Mouse (Mus musculus): Measurements from ENCODE around the gene Cpn1. TPM values are rescaled to one million over a fixed set of nuclear protein-coding genes. Genes with fewer than 3 reads are reported as not detected.

Gene Cpn1
- total RNA-seq (2023), result not detected in 4 replicates

GRCm38 (mm10) chr19:43986069-43986794, at the start of gene Cpn1:
Gene Cpn1, minus strand, starts transcription at chr19:43986556.

DNA sequence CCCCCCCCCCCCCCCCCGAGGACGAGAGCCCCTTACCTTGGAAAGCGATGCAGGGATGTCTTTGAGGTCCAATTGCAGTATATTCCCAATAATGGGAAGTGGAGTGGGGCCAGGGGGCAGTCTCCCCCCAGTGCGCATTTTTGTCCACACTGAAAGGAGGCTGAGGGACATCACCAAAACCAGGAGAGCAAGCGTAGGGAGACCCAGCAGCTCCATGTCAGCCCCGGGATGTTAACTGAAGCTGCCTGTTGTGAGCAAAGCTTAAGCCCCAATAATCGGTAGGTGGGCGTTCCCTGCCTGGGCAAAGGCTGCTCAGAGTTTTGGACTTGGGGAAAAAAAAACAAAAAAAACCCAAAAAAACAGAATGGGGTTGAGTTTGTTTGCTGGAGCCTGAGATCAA, 42.6 kb upstream of the Cpn1 start, which contains the start of gene Cyp2c23:
Gene Cyp2c23, minus strand, starts transcription at position 237 of the 400 bp plus-strand sequence.

DNA sequence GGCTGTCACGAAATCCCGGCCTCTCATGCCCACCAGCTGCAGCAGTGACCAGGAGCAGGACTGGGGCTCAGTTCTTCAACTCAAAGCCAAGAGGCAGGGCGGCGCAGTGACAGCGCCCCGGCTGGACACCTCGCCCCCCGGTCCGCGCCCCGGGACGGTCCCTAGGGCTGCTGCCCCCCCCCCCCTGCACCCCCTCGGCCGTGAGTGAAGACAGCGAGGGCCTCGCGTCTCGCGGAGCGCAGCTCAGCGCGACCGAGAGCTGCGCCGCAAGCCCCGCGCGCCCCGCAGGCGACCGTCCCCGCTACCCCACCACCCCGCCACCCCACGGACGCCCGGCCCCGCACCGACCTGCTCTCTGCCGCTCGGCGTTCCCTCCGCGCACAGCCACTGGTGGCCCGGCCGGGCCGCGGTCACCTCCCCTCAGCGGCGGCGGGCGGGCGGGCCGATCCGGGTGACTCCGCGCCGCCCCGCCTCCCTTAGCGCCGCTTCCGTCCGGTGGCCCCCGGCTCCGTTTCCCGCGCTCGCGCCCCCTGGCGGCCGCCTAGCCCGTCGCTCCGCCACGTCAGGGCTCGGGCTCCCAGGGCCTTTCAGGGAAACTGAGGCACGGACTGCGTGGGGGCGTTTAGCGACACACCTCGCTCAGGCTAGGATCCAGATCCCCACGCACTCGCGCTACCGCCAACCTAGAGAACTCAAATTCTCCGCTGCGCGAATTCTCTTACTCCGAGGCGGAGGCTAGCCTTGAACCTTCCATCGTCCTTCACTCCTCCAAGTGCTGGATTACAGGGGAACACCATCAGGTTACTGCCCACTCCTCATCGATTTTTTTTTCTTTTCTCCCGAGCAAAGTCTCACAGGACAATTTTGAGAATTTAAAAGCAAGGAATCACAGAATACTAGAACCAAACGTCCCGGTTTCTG, 46.3 kb downstream of the Cpn1 start, which contains the start of gene Dnmbp:
Gene Dnmbp, minus strand, starts transcription at position 423 of the 921 bp plus-strand sequence.

Other genes with a start within 250 kb of the Cpn1 start
- gene Cutc, start 233.6 kb downstream of the Cpn1 start, total RNA-seq (2023), result 12.0 to 18.0 TPM (median 16.2 TPM) in 4 replicates
- gene Cox15, start 233.6 kb downstream of the Cpn1 start, total RNA-seq (2023), result 12.4 to 14.0 TPM (median 13.8 TPM) in 4 replicates
- not detected in 4 replicates for gene Abcc2, start 204.4 kb downstream of the Cpn1 start, total RNA-seq (2023)
- gene Dnmbp, start 46.4 kb downstream of the Cpn1 start, total RNA-seq (2023), result 8.4 to 11.0 TPM (median 9.0 TPM) in 4 replicates
- gene Cyp2c23, start 42.7 kb upstream of the Cpn1 start, total RNA-seq (2023), result not detected in 4 replicates
- 18.5 to 23.1 TPM (median 19.5 TPM) in 4 replicates for gene Erlin1, start 83.2 kb upstream of the Cpn1 start, total RNA-seq (2023)
- 84.8 to 90.8 TPM (median 85.9 TPM) in 4 replicates for gene Chuk, start 120.9 kb upstream of the Cpn1 start, total RNA-seq (2023)
- gene Cwf19l1, start 149.3 kb upstream of the Cpn1 start, total RNA-seq (2023), result 26.2 to 32.3 TPM (median 29.9 TPM) in 4 replicates
- 84.5 to 97.8 TPM (median 87.2 TPM) in 4 replicates for gene Bloc1s2, start 159.9 kb upstream of the Cpn1 start, total RNA-seq (2023)
- gene Pkd2l1, start 205.9 kb upstream of the Cpn1 start, total RNA-seq (2023), result not detected in 4 replicates
- not detected in 4 replicates for gene Scd3, start 216.7 kb upstream of the Cpn1 start, total RNA-seq (2023)